Mouse (Mus musculus) 416B (cell line): ENCODE results near the gene Calm1.

Experiments used
- DNase-seq: peaks from one replicate; pipeline ENCODE4 v3.0.0; 2011; ENCODE audit warnings: low read depth

Calm1 gene

DNA sequence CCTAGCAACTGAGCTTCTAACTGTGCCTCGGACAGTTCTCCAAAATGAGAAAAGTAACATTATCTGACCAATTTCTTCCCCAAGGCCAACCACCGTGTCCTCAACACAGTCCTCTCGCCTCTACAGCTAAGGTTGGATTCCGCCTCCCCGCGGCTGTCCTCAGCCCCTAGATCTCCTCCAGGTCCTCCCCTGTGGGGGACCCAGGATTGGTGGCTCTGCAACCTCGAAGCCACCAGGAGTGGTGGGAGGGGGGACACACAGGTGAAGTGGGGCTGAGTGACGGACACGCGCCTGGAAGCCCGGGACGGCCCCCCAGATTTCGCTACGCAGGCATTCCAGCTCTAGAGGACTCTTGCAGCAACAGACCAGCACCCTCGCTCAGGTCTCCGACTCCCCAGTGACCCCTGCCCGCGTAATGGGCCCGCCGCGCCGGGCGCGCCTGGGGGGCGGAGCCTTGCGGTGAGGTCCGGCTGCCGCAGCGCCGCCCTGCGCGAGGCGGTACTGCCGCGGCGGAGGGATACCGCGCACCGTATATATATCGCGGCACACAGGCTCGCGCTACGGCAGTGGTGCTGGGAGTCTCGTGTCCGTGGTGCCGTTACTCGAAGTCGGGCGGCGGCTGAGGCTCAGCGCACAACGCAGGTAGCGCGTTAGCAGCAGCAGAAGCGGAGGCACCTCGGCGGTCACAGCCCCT lies at the start of gene Calm1:
Calm1 (plus strand) TSS at position 469 of the 694 bp plus-strand sequence.
- peak; percentile 94 for DNase-seq

GRCm38 (mm10) chr12:100152466-100152865 lies 46.8 kb upstream of the Calm1 start:
- no peak for DNase-seq

GRCm38 (mm10) chr12:100159261-100159975 lies 39.8 kb upstream of the Calm1 start, which contains the start of gene Nrde2:
Gene Nrde2 (minus strand): TSS chr12:100159653.
- DNase-seq = peak; percentile 98

GRCm38 (mm10) chr12:100164991-100165500 lies 34.2 kb upstream of the Calm1 start:
- DNase-seq = no peak

DNA sequence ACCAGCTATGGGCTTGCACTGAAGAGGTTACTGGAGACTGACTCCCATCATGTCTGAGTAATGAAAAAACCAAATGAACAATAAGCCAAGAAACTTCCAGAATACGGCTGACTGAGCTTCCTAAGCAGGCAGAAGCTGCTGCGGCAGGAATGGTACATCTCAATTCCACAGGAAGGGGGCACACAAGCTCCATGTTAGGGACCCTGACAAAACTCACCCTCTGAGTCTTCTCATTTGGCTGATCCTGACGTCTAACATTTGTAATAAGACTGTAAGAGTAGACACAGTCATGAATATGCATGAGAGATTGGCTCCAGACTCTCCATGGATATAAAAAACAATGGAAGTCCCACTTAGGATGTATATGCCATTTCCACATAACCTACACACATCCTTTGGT lies 33.1 kb upstream of the Calm1 start:
- peak; percentile 65 for DNase-seq

- no peak for DNase-seq
Observed at GRCm38 (mm10) chr12:100166939-100167338, 32.3 kb upstream of the Calm1 start.

GRCm38 (mm10) chr12:100167502-100167901 lies 31.7 kb upstream of the Calm1 start:
- no peak for DNase-seq

- peak; percentile 70 for DNase-seq
Observed at GRCm38 (mm10) chr12:100167931-100168871, 31.0 kb upstream of the Calm1 start.

GRCm38 (mm10) chr12:100172481-100172880 lies 26.8 kb upstream of the Calm1 start:
- no peak for DNase-seq

DNA sequence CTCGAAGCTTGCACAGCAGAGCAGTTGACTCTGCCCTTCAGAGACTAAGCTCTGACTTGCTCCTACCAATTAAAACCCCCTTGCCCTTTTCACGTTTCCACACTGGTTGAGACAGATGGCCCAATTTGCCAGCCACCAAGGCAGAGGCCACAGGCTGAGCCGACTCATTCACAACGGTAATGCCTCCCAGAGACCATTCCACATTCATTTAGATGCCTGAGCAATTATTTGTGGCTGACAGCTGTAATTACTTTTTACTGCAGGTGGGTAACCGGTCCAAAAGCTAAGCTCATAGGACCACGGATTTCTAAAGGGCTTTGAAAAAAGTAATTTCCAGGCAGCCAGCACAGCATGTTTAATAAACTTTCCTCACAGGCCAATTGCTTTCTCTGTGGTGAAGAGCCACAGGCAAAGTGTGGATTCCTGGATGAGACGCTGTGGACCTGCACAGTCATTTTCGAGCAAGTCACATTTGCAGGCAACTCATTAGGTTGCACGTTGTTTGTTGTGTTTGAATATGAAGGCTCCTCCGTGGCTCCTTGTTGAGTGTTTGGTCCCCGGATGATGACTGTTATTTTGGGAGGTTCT lies 22.7 kb upstream of the Calm1 start:
- no peak for DNase-seq

- no peak for DNase-seq
Observed at GRCm38 (mm10) chr12:100178898-100179440, 20.3 kb upstream of the Calm1 start.

GRCm38 (mm10) chr12:100180802-100181201 lies 18.4 kb upstream of the Calm1 start:
- DNase-seq = no peak

GRCm38 (mm10) chr12:100182676-100183075 lies 16.6 kb upstream of the Calm1 start:
- peak; percentile 48 for DNase-seq

- peak; percentile 91 for DNase-seq
Observed at GRCm38 (mm10) chr12:100183970-100184369, 15.3 kb upstream of the Calm1 start.

DNA sequence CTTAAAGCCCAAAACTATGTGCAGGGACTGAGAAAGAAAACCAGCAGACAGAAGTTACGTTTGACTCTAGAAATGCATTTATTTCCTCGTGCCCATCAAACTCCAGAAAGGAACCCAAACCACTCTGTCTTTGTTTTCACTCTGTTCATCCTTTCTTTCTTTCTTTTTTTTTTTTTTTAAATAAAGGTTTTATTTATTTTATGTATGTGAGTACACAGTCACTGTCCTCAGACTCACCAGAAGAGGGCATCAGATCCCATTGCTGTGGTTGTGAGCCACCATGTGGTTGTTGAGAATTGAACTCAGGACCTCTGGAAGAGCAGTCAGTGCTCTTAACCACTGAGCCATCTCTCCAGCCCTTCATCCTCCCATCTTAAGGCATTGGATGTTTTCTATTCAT lies 14.3 kb upstream of the Calm1 start:
- DNase-seq = peak; percentile 48

GRCm38 (mm10) chr12:100185897-100186296 lies 13.3 kb upstream of the Calm1 start:
- DNase-seq = peak; percentile 40

DNA sequence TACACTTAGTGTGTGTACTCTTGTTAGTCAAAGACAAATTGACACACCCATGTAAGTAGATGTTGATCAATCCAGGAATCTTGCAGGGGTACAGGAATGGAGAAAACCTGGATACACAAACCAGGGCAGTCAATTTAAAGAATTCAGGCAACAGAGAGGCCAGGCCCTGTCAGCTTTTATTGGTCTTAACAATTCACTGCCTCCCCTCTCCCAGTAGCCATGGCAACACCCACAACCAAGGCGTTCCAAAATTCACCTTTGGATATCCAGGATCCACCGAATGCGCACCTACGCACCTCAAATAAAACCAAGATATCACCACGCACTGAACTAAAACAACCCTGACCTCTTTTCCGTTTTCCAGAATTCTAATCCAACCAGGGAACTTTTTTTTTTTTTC lies 12.9 kb upstream of the Calm1 start:
- no peak for DNase-seq

DNA sequence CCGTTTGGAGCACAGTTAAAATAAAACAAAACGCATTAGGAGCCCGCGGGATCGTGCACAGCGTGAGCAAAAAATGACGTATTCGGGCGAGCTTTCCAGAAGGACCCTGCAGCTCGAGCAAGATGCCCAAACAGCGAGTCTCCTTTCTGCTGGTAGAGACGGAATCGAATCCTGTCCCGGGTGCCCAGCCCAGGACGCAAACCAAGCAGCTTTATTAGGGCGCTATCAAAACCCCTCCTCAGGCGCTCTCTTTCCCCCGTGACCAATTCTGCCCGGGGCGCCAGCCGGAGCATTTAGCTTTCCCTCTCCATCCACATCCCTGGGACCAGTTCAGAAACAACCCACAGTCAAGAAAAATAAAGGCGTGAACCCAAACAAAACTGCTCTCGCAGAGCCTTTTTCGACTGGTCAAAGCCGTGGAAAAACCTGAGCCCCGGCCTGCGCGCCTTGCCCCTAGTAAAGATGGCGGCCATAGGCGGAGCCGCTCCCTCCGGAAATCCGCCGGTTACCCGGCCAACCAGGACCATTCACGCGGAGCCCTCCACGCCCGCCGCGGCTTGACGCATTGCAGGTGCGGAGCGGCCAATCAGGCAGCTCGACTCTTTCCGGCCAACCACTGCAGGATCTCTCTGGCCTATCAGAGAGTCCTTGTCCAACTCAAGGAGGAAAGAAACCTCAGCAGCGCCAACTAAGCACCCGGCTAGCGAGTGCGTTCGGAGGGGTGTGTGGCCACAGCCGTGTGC lies 12.1 kb upstream of the Calm1 start:
- peak; percentile 98 for DNase-seq

DNA sequence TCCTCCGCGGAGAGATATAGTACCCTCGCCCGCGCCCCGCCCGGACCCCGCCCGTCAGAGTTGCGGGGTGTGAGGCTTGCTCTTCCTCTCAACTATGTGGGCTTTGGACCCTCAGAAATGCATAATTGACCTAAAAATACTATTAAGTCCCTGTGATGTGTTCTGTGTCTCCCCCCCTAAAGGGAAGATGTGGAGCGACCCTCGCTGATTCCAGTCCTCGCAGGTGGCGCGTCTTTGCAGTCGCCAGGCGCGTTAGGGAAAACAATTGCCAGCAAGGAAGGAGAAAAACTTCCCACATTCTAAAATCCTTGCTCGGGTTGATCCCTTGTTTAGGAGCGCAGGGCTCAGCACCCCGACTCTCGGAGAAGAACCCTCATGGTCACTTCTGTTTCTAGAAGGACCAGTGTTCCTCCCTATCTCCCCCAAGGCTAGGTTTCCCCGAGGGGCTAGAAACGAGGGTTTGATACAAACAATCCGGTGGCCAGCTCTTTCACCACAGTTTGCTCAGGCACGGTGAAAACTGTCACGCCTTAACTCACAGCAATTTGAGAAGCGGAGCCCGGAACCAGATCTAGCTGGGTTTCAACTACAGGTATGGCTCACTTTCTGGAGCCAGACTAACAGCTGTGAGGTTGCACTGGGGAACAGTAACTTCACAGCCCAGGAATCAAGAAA lies 11.3 kb upstream of the Calm1 start:
- DNase-seq = no peak

DNA sequence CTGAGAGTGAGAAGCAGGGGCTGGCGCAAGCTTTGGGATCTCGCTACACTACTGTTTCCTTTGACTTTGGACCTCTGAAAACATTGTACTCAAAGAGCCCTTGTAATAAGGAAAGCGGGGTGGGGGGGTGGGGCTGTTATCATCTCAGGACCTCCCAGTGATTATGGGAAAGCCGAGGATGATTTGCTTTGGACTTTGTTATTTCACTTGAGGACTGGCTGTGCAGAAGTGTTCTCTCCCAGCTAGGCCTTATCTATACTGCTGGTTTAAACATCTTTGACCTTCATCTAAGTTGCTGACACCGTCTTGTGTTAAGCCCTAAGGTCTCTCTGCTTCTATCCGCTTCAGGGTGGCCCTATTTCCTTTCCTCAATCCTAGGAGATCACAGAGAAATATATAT lies 8.4 kb upstream of the Calm1 start:
- DNase-seq = no peak
